Mouse (Mus musculus) heart, postnatal 14 days (tissue): ENCODE results near the gene Vapa. TPM values are rescaled to one million over a fixed set of nuclear protein-coding genes. Genes with fewer than 3 reads are reported as not detected.
"Not testable (repeated sequence)": the region's sequence is repeated elsewhere in the genome, so short reads cannot be mapped to it uniquely, and the experiment has no call there.

Source experiments
- DNase-seq, 2 experiments: peaks; one replicate each; pipeline ENCODE4 v3.0.0; 2021 to 2022
- intact Hi-C: fragments of 180-260 bp; cut with DNase I; formaldehyde crosslinking; loops from one replicate; pipeline ENCODE4 v1.15.1; 2025
- total RNA-seq, 2 experiments: library from RNA; stranded (reverse); gene quantifications; 2 replicates each; pipeline ENCODE4 v1.2.3; 2021

Gene Vapa
- total RNA-seq, 2 experiments from 2014 or later, result 84.0 to 95.2 TPM

DNA sequence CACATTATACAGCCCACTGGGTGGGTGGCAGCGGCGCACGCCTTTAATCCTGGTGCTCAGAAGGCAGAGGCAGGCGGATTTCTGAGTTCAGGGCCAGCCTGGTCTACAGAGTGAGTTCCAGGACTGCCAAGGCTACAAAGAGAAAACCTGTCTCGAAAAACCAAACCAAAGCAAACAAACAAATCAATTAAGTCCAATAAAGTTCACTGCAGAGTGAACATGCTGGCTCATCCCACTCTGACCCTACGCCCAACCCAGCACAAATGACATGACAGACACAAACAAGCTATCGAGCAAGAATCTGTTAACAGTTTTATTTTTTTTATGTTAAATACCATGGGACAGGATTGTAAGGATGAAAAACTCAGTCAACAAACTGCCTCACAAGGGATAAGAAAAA, 33.6 kb downstream of the Vapa start:
- intact Hi-C loops, result no loop called here
- DNase-seq, result no peak

DNA sequence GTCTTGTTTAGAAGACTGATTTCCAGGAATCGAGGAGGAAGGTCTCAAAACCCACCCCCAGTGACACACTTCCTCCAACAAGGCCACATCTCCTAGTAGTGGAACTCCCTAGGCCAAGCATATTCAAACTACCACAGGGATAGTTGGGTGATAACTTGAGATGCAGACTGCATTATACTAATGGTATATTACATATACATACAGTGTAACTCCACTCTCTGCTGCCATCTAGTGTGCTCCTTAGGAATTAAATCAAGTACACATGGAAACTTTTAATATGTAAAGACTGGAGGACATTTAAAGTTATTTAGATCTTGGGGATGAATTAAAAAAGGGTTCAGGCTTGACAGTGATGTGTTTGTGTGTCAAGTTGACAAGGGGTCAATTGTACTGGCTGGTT, 38.0 kb downstream of the Vapa start:
- no peak for DNase-seq
- intact Hi-C loops, result no loop called here

DNA sequence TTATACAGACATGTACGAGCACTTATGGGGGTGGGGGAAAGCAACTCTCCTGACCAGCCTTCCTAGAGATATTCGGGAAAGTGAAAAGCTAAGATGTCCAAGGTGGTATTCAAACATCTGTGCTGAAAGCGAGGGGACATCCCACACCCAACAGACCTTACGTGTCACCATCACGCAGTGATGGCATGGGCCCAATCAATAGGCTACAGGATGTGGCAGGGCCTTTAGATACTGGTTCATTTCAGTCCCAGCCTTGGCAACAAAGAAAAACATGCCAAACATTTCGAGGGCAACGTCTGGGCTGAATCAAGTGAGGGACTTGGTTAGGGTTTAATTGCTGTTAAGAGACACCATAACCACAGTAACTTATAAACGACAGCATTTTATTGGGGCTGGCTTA, 38.5 kb downstream of the Vapa start:
- intact Hi-C loops, result no loop called here
- no peak for DNase-seq

DNA sequence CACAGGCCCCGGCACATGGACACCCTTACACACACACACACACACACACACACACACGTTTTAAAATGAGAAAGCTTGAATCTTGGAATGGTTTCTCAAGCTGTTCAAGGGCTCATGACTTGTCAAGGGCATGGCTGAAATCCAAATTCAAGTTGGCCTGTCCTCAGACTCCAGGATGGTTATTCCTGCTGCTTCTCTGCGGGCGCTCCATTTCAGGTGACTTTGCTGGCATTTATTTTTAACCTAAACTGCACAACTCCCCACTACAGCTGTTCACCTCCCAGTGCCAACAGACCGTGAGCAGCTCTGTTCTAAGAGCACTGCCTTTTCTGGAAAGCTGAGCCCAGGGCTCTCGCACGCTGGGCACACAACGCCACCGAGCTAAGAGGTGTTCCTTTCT, 41.5 kb downstream of the Vapa start:
- peak; percentile 14 to 34 for DNase-seq
- intact Hi-C loops, result no loop called here

DNA sequence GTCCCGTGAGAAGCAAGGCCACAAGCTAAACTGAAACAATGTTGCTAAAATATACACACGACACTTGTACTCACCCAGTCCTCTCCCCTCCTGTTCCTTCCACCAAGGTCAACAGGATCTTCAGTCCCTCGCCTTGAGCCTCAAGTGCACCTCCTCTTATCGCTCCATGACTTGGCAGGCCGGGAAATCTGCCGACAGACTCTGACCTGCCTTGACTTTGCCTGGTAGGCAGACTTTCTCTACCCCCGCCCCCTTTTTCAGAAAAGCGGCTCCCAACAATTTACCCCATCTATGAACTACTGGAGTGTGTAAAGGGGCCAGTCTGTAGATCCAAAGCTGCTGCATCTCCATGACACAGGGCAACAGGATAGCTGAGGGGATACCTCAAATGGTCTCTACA, 41.9 kb downstream of the Vapa start:
- DNase-seq, result no peak
- intact Hi-C loops, result no loop called here

DNA sequence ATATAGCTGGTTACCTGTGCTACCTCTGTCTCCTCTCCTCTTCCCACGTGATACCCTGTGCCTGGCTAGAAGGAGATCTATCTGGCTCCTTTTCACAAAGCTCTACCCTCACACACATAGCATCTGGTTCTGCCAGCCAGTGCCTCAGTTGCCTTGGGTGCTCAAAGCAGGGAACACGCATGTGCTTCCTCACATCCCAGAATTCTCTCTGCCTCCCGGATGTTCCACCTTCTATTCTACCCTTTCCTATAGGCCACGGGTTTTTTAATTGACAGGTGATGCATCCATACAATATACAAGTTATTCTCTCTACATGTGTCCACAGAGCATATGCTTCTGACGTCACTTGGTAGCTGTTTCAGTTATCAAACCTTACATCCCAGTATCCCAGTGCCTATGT, 49.2 kb downstream of the Vapa start:
- intact Hi-C loops, result no loop called here

DNA sequence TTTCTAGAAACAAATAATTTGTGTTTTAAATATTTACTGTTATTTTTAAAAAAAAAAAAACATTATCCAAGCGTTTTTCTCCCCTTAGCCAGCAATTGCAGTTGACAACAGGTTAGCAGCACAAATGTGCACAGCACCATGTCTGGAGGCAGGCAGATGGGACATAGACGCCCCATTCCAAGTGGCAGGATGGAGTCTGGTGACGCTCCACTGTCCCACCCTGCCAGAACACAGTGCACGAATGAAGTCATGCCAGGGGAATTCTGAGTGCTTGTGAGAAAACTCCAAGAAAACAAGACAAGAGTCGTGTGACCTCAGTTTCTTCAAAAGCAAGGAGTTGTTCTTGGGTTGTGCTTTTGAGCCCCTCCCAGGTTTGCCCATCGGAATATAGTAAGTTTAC, 50.0 kb downstream of the Vapa start:
- intact Hi-C loops, result no loop called here
- DNase-seq, result no peak

More for the DNA sequence above, 49.2 kb downstream of the Vapa start:
- no peak for DNase-seq

DNA sequence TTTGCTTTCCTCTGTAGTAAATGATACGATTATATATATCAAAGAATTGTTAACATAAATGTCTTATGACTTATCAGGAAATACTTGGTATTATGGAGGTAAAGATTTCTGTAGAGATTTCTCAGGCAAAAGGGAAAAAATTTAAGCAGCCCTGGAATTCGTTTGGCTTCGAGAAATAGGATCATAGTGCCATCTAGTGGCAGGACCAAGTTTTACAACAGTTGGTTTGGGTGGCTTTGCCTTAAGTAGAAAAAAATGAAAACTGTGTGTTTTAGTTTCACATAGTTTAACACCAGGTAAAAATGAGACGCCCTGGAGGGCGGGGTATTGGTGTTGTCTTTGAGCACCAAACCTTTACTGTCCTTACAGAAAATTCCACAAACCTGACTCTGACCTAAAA, 50.6 kb downstream of the Vapa start:
- intact Hi-C loops, result no loop called here
- peak; percentile 64 to 81 for DNase-seq

DNA sequence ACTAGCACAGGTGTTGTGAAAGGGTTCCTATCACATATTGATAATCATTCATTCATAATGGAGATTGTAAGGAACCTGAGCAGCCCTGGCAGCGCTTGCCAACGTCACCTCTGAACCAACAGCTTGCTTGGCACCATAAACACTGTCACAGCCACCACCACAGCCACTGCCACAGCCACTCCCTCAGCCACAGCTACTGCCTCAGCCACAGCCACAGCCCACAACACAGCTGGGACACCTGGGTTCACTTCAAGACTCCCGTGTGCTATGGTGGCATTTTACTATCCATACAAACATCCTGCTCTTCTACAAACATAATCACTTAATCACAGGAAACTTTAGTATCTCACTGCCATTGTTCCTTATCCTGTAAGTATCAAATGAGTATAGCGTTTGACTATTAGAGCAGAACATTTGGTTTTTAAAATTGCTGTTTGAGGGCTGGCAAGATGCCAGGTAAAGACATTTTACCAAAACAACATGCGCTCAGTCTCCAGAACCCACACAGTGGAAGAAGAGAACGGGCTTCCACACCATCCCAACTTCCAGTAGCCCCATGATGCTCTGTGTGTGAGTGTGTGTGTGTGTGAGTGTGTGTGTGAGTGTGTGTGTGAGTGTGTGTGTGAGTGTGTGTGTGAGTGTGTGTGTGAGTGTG, 51.9 kb downstream of the Vapa start:
- DNase-seq, result no peak
- intact Hi-C loops, result no loop called here

DNA sequence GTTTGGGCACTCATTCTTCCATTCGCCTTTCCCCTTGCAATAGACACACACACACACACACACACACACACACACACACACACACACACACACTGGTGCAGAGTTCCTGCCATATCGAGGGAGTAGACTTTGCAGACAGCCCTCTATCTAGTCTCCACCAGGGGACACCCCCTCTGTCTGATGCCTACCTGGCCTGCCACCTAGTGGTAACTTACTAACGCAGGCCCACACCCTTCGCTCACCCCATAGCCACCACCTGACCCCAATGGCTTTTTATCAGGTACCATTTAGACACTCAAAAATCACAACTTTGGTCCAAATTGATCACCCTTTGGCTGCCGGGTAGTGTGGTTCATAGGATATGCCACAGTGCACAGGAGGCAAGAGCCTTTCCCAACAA, 54.1 kb downstream of the Vapa start:
- no peak for DNase-seq

DNA sequence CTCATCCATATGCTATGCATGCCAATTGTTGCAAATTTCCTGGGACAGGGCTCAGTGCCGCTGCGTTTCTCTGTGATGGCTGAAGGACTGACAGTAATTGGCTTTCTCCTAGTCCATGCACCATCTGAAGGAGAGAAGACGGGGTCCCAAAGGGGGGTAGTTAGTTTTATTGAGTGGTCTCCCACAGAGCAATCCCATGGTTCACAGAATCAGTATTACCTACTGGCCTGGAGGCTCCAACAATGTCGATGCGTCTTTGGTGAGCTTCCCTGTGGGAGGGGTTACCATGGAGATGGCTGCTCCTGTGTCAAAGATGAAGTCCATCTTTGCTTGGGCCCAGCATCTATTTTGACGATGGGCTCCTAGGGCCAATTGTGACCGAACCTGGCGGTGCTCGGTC, 54.6 kb downstream of the Vapa start:
- intact Hi-C loops, result no loop called here

More for the DNA sequence above, 54.1 kb downstream of the Vapa start:
- intact Hi-C loops, result no loop called here

DNA sequence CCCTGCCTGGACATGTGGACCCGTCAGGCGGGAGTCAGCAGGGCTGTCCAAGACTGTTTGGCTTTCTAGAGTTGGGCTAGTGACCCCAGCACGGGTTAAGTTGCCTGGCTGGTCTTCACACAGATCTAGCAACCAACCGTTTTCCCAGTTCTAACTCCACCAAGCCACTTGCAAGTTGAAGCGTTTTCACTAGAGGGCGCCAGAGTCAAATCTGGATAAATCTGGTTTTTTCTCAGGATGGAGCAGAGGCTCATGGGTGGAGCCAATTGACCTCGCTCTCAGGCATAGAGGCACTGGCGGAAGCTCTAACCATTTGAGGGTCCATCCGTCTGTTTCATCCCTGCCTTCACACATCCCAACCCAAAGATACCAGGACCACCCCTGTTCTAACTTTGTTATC, 55.1 kb downstream of the Vapa start:
- peak; percentile 63 to 84 for DNase-seq
- intact Hi-C loops, result no loop called here

More for the DNA sequence above, 54.6 kb downstream of the Vapa start:
- DNase-seq, result no peak

DNA sequence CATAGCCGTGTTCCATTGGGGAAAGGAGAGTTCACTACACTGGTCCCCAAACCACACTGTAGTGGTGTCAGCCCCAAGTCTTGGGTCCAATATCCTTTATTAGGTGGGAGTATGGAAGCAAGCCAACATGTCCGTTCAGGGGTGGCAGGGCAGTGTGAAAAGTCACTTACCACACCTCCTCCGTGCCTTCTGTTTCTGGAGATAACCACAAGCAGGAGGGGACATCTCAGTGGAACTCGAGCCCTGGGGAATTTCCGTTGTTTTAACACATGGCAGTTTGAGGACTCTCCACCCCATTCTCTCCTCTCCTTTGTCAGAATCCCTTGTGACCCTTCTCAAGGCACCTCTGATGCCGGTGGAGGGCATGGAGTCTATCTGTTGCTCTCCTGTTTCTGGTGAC, 56.1 kb downstream of the Vapa start:
- intact Hi-C loops, result no loop called here
- no peak for DNase-seq

DNA sequence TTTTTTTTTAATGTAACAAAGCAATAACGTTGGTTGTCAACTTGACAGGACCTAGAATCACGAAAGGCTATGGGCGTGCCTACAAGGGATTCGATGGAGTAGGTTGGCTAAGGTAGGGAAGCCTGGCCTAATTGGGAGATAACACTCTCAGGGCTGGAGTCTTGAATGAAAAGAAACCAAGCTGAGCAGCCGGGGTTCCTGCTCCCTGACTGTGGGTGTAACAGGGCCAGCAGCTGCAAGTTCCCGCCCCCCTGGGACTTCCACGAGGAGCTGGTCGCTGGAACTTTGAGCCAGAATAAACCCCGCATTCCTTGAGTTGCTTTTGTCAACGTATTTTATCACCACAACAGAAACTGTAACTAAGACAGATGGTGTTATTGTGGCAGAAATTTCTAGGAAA, 56.6 kb downstream of the Vapa start:
- intact Hi-C loops, result no loop called here

DNA sequence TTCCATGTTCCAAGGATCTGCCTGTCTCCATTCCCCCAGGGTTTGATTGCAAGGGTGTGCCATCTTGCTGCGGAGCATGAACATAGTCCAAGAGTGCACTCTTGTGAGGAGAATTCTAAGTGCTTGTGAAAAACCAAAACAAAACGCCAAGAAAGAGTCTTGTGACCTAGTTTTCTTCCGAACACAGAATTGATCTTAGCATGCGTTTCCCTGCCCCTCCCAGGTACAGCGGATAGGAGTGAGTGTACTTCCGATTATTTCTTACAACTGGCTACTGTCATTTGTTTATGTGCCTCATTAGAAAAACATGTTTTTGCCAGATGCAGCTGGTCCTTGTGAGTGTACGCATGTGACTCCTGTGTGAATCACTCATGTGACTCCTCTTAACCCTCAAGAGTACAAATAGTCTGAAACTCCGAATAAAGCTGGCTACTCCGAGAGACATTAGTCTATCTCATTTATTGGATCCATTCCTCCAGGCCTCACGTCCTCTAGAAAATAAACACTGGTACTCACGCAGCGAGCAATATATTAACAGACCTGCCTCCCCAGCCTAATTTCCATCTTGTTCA, 60.8 kb downstream of the Vapa start:
- DNase-seq, result no peak
- intact Hi-C loops, result no loop called here

More for the DNA sequence above, 56.6 kb downstream of the Vapa start:
- DNase-seq, result no peak

DNA sequence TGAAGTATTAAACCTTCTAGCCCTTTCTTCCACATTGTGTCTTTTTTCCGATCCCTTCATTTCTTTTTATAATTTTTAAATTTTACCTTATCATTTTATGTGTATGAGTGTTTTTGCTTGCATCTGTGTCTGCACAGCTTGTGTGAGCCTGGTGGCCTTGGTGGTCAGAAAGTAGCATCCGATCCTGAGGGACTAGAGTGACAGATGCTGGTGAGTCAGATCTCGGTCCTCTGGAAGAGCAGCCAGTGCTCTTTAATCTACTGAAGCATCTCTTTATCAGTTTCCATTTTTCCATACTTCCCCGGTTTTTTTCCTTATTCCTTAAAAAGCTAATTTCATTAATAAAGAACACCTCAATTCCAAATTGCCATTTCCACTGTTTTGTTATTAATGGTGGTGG, 63.0 kb downstream of the Vapa start:
- DNase-seq, result no peak
- intact Hi-C loops, result no loop called here

DNA sequence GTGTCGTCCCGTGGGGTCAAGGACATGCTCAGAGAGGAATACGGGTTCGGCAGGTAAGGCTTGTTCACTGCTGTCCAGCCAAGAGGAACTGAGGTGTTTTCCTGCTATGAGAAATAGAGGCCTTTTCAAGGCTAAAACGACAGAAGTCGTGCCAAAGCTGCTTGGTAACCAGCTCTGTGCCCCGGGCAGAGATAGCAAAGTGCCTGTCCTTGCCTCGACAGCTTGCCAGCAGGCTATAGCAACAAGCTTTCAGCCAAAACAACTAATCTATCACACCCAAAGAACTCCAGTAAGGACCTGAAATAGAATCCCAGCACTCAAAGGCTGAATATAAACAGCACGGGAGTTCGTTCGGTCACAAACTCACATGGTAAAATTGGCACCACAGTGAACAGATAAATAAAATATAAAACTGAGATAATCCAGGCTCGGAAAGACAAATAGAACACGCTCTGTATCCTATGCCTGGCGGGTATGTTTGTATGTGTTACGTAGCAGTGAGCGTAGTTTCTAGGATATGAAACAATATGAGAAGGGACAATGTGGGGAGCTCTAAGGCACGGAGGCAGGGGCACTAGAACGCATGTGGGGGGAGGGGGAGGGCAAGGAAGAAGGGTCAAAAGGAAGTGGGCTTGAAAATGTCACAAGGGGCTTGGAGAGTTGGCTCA, 64.5 kb downstream of the Vapa start:
- DNase-seq, result peak in 1 of 2 experiments; percentile 46
- intact Hi-C loops, result no loop called here

DNA sequence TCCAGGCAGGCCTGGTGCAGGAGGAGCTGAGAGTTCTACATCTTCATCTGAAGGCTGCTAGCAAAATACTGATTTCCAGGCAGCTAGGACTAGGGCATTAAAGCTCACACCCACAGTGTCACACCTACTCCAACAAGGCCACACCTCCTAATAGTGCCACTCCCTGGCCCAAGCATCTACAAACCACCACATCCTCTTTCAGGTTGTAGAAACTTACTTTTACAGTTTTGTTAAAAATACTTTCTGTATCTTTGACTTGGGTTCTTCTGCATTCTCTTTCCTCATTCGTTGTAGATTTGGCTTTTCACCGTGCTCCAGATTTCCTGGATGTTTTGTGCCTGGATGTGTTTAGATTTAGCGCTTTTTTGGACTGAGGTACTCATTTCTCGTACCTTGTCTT, 67.1 kb downstream of the Vapa start:
- intact Hi-C loops, DNase-seq: not testable (repeated sequence)

DNA sequence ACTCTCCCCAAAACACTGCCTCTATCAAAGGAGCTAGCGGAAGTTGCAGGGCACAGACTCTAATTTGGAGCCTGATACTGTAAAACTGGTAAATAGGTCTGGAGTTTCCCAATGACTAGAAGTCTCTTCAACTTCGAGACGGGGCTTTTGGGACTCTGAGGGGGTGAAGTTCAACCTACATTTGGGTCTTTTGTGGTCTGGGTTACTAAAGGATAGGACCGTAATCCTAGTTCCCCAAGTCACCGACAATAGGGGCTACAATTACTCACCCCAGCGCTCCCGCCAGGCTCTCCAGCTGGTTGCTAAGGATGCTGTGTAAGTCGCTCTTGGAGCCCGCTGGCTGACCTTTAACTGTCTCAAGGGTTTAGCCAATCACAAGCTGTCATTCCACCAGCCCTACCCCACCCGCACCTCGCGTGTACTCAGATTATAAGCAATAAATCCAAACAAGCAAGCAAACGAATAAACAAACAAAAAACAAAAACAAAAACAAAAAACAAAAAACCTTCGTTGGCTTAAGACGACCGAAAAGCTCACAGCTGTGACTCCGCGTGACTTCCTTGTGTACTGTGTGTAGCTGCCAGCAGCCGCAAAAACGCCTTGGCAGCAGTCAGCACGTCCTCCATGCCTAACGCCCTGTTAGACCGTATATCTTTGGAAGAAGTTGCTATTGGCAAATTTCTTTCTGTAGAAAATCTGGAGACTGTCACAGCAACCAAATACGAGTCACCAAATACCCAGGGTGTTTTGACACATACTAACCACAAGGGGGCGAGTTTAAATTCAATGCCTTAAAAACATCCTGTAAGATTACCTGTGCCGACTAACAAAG, 72.7 kb downstream of the Vapa start, which contains the start of gene Tmem232:
TSS of gene Tmem232 (minus strand) at position 342 of the 832 bp plus-strand sequence.
- intact Hi-C loops, result no loop called here
- DNase-seq, result peak; percentile 45 to 51

DNA sequence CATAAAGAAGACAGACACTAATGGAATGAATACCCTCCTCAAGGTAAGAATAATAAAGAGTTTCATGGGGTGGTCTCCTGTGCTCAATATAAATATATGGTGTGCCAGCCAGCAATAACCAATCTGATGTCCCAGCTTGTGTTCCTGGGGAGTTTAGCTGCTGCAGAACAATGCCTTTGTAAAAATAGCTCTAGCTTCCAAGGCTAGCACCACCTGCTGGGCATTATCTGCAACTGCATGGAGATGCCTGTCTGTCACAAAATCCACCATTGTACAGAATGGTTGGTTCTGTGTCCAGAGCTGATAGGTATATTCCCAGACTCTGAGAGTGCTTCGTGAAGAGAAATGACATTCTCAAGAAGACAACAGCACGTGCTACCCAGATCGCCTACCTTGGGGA, 77.2 kb downstream of the Vapa start:
- DNase-seq, result peak; percentile 40 to 63
- intact Hi-C loops, result no loop called here

DNA sequence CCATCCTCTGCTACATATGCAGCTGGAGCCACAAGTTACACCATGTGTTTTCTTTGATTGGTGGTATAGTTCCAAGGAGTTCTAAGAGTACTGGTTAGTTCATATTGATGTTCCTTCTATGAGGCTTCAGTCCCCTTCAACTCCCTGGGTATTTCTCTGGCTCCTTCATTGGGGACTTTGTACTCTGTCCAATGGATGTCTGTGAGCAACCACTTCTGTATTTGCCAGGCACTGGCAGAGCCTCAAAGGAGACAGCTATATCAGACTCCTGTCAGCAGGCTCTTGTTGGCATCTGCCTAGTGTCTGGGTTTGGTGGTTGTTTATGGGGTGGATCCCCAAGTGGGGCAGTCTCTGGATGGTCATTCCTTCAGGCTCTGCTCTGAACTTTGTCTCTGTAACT, 81.0 kb downstream of the Vapa start:
- peak in 1 of 2 experiments; percentile 25 for DNase-seq
- intact Hi-C loops, result not testable (repeated sequence)
